Mouse (Mus musculus) heart, adult 8-10 months (tissue): ENCODE measurements around the gene Tet2. TPM values are rescaled to one million over a fixed set of nuclear protein-coding genes. Genes with fewer than 3 reads are reported as not detected.

Experiments
- DNase-seq: peaks from one replicate; pipeline ENCODE4 v3.0.0; 2022; ENCODE audit warnings: low spot score
- total RNA-seq, 4 experiments: library from RNA; stranded (reverse); gene quantifications; 2 replicates each; pipeline ENCODE4 v1.2.4; 2022

Tet2 gene
- total RNA-seq, 4 experiments from 2014 or later = 13.4 to 17.6 (median 14.7) TPM

GRCm38 (mm10) chr3:133518116-133518515 lies 26.8 kb downstream of the Tet2 start:
- no peak for DNase-seq

- DNase-seq = peak; percentile 32
Measured at GRCm38 (mm10) chr3:133517406-133517805, 27.5 kb downstream of the Tet2 start.

- DNase-seq = peak; percentile 80
Measured at GRCm38 (mm10) chr3:133516137-133516536, 28.8 kb downstream of the Tet2 start.

- no peak for DNase-seq
Measured at GRCm38 (mm10) chr3:133515204-133515969, 29.6 kb downstream of the Tet2 start.

- DNase-seq = no peak
Measured at GRCm38 (mm10) chr3:133514290-133514689, 30.6 kb downstream of the Tet2 start.

- DNase-seq = no peak
Measured at GRCm38 (mm10) chr3:133513475-133513874, 31.5 kb downstream of the Tet2 start.

GRCm38 (mm10) chr3:133510368-133510767 lies 34.6 kb downstream of the Tet2 start:
- no peak for DNase-seq

- no peak for DNase-seq
Measured at GRCm38 (mm10) chr3:133509796-133510195, 35.1 kb downstream of the Tet2 start.

GRCm38 (mm10) chr3:133508881-133509280 lies 36.1 kb downstream of the Tet2 start:
- DNase-seq = no peak

GRCm38 (mm10) chr3:133506289-133506954 lies 38.5 kb downstream of the Tet2 start:
- DNase-seq = no peak

GRCm38 (mm10) chr3:133496953-133497352 lies 48.0 kb downstream of the Tet2 start:
- DNase-seq = no peak

GRCm38 (mm10) chr3:133491370-133491769 lies 53.6 kb downstream of the Tet2 start:
- DNase-seq = no peak

- DNase-seq = no peak
Measured at GRCm38 (mm10) chr3:133488022-133488725, 56.8 kb downstream of the Tet2 start.

- DNase-seq = no peak
Measured at GRCm38 (mm10) chr3:133482887-133483286, 62.1 kb downstream of the Tet2 start.

- no peak for DNase-seq
Measured at GRCm38 (mm10) chr3:133478987-133479386, 66.0 kb downstream of the Tet2 start.

GRCm38 (mm10) chr3:133473781-133474180 lies 71.2 kb downstream of the Tet2 start:
- no peak for DNase-seq

- no peak for DNase-seq
Measured at GRCm38 (mm10) chr3:133471101-133471500, 73.8 kb downstream of the Tet2 start.

GRCm38 (mm10) chr3:133468883-133469282 lies 76.1 kb downstream of the Tet2 start:
- no peak for DNase-seq

- DNase-seq = no peak
Measured at GRCm38 (mm10) chr3:133463233-133463632, 81.7 kb downstream of the Tet2 start.

GRCm38 (mm10) chr3:133462485-133462884 lies 82.5 kb downstream of the Tet2 start:
- no peak for DNase-seq

- no peak for DNase-seq
Measured at GRCm38 (mm10) chr3:133462059-133462458, 82.9 kb downstream of the Tet2 start.

- no peak for DNase-seq
Measured at GRCm38 (mm10) chr3:133459174-133459573, 85.8 kb downstream of the Tet2 start.
